ENCODE assay signal across 8 mouse cellular contexts in the genomic region with DNA sequence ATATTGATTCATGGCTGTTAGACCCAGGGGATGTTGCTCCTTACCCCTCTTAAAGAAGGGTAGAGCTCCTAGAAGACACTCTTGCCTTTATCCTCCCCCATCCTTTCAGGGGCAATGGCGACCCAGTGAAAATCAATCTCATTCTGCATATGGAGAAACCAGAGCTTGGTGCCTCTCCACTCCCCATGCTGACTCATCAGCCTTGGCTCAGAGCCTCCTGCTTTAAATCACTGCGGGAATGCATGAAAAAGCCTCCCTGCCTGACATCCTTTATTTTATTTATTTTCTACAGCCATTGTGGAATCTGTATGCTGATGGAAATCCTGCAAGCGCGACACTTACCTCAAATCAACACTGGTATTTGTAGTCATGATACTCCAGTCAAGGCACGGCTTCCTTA.
DNase-seq lines count a peak whose midpoint lies in the region; ATAC-seq and TF ChIP-seq lines count a peak whose summit lies in the region.

No protein-coding gene starts in this region.

- 52% methylated on average over 5 of the region's 5 CpGs for WGBS in liver, embryonic 11.5 days
- WGBS in embryonic facial prominence, embryonic 15.5 days = 12% methylated on average over 5 of the region's 5 CpGs
- WGBS in kidney, postnatal 0 days = 26% methylated on average over 5 of the region's 5 CpGs

- H3K4me2 ChIP-seq in liver, embryonic 11.5 days = no peak overlapping the region
- peak overlapping the region; percentile 25; the same call in 1 of the 2 replicates for H3K4me2 ChIP-seq in embryonic facial prominence, embryonic 15.5 days (replicated peaks)
- H3K4me2 ChIP-seq in kidney, postnatal 0 days (ENCODE audit: low read length) = no peak overlapping the region

- no peak for ATAC-seq in liver, embryonic 11.5 days (replicated peaks; ENCODE audit: low FRiP score)
- ATAC-seq in embryonic facial prominence, embryonic 15.5 days (ENCODE audit: insufficient number of reproducible peaks, low FRiP score, low TSS enrichment, low read depth) = no peak
- no peak for ATAC-seq in kidney, postnatal 0 days (replicated peaks; ENCODE audit: low FRiP score, low read depth)
- ATAC-seq in activated CD4-positive, CD25-positive, alpha-beta regulatory T cell, adult 4 months = no peak

- H3K27me3 ChIP-seq in liver, embryonic 11.5 days (replicated peaks; ENCODE audit: control insufficient read depth, insufficient read depth, low read length) = no peaks in the 10 kb centered on the region
- H3K27me3 ChIP-seq in embryonic facial prominence, embryonic 15.5 days = no peaks in the 10 kb centered on the region
- H3K27me3 ChIP-seq in kidney, postnatal 0 days (ENCODE audit: insufficient read depth, low read length) = no peaks in the 10 kb centered on the region

- peak; percentile 10 for DNase-seq in liver
- DNase-seq in liver, embryonic 11.5 days (ENCODE audit: low spot score) = no peak
- peak; percentile 78 for DNase-seq in kidney, postnatal 0 days (ENCODE audit: low spot score)
- DNase-seq in right cerebral cortex, adult 18-20 months = peak; percentile 77
- no peak for DNase-seq in thymus, postnatal 36 days
- no peak for DNase-seq in retina, postnatal 1 day

- H3K4me1 ChIP-seq in liver, embryonic 11.5 days (replicated peaks; ENCODE audit: control insufficient read depth, insufficient read depth, low read length) = no peaks in the 10 kb centered on the region
- peaks cover 29% of the 10 kb centered on the region for H3K4me1 ChIP-seq in embryonic facial prominence, embryonic 15.5 days
- no peaks in the 10 kb centered on the region; the same call in none of the 2 replicates for H3K4me1 ChIP-seq in kidney, postnatal 0 days (replicated peaks; ENCODE audit: insufficient read depth, low read length)

- no peak for TF ChIP-seq CTCF in kidney, postnatal 0 days (IDR thresholded peaks at IDR 0.05; ENCODE audit: low read depth)

- H3K9ac ChIP-seq in liver, embryonic 11.5 days (ENCODE audit: low read depth, low read length) = no peak overlapping the region
- no peak overlapping the region for H3K9ac ChIP-seq in embryonic facial prominence, embryonic 15.5 days
- H3K9ac ChIP-seq in kidney, postnatal 0 days (ENCODE audit: low read depth, low read length) = no peak overlapping the region

- no peak overlapping the region for H3K4me3 ChIP-seq in liver, embryonic 11.5 days (ENCODE audit: low read depth, low read length)
- H3K4me3 ChIP-seq in embryonic facial prominence, embryonic 15.5 days (replicated peaks) = no peak overlapping the region
- H3K4me3 ChIP-seq in kidney, postnatal 0 days (replicated peaks; ENCODE audit: low read depth, low read length) = no peak overlapping the region

- H3K9me3 ChIP-seq in liver, embryonic 11.5 days (ENCODE audit: control insufficient read depth, low read length) = no peaks in the 10 kb centered on the region
- no peaks in the 10 kb centered on the region for H3K9me3 ChIP-seq in embryonic facial prominence, embryonic 15.5 days (replicated peaks)
- no peaks in the 10 kb centered on the region for H3K9me3 ChIP-seq in kidney, postnatal 0 days (replicated peaks; ENCODE audit: low read length)

- no peaks in the 10 kb centered on the region for H3K36me3 ChIP-seq in liver, embryonic 11.5 days (ENCODE audit: control insufficient read depth, insufficient read depth, low read length)
- H3K36me3 ChIP-seq in embryonic facial prominence, embryonic 15.5 days = no peaks in the 10 kb centered on the region
- H3K36me3 ChIP-seq in kidney, postnatal 0 days (ENCODE audit: insufficient read depth, low read length) = no peaks in the 10 kb centered on the region

- H3K27ac ChIP-seq in liver, embryonic 11.5 days (ENCODE audit: low read depth, low read length) = no peak overlapping the region
- peak overlapping the region; percentile 58 for H3K27ac ChIP-seq in embryonic facial prominence, embryonic 15.5 days (replicated peaks)
- no peak overlapping the region for H3K27ac ChIP-seq in kidney, postnatal 0 days

Comparison
In these comparisons a context has a peak if more than half of its experiments do, and no peak if none do; other contexts are left out.
1. DNase-seq: peak in liver (single experiment), kidney, postnatal 0 days (single experiment) and right cerebral cortex, adult 18-20 months (single experiment); none in liver, embryonic 11.5 days (single experiment), thymus, postnatal 36 days (0 of 2) and retina, postnatal 1 day (single experiment).